Mouse (Mus musculus): ENCODE data around the gene Prrt3. TPM values are rescaled to one million over a fixed set of nuclear protein-coding genes. Genes with fewer than 3 reads are reported as not detected.

Gene Prrt3
- polyA plus RNA-seq, 1 experiment from 2014 or later: 0.41 TPM

DNA sequence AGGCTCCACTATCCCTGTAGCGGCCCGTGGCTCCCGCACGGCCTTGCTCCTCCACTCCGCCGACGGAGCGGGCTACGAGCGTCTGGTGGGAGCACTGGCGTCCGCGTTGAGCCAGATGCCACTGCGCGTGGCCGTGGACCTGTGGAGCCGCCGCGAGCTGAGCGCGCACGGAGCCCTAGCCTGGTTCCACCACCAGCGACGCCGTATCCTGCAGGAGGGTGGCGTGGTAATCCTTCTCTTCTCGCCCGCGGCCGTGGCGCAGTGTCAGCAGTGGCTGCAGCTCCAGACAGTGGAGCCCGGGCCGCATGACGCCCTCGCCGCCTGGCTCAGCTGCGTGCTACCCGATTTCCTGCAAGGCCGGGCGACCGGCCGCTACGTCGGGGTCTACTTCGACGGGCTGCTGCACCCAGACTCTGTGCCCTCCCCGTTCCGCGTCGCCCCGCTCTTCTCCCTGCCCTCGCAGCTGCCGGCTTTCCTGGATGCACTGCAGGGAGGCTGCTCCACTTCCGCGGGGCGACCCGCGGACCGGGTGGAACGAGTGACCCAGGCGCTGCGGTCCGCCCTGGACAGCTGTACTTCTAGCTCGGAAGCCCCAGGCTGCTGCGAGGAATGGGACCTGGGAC, 19.1 kb downstream of the Prrt3 start:
- peak; percentile 85 for DNase-seq (ENCODE audit: low spot score)
- Histone ChIP-seq H3K4me3 (peak overlapping the region; percentile 77), H3K36me3 (peaks cover 6% of the 10 kb centered on the region; the same call in 1 of the 2 replicates), H3K27ac (peak overlapping the region; percentile 93), H3K9me3 (no peaks in the 10 kb centered on the region), H3K4me1 (peaks cover 29% of the 10 kb centered on the region), H3K27me3 (ENCODE audit: insufficient read depth, poor library complexity, severe bottlenecking) (peaks cover 45% of the 10 kb centered on the region)
- WGBS: 1% methylated on average over 65 of the region's 65 CpGs

DNA sequence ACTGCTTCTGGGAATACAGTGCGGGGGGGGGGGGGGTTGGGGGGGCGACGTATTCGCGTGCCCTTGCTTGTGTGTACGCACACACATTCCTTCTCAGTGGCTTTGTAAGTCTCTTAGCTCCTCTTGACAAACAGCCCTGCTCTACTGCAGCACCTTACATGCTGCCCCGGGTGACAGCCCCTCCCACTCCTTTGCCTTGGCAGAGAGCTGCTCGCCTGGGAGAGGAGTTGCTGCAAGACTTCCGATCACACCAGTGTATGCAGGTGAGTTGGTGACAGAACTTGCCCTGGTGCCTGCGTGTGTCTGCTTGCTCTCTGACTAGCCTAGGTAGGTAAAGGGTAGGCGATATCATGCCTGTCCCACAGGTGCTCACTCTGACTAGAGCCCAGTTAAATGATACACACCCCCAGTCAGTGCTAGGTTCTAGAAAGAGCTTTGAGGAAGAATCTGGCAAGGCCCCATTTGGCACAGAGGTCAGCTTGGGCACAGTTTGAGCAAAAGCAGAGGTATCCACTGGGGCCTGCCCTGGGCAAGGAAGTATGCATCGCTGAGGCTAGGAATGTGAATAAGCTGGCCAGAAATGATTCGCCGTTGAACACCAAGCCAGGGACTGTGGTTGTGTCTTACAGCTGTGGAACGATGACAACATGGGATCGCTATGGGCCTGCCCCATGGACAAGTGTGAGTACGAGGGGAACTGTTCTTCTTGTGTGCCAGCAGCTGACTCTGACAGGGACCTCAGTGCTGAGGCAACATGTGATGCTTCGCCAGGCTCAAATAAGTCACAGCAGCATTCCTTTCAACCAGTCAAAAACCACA, 21.0 kb downstream of the Prrt3 start:
- Histone ChIP-seq H3K27me3 (ENCODE audit: insufficient read depth, poor library complexity, severe bottlenecking) (peaks cover 61% of the 10 kb centered on the region), H3K4me1 (peaks cover 29% of the 10 kb centered on the region), H3K36me3 (no peaks in the 10 kb centered on the region), H3K4me3 (no peak overlapping the region), H3K27ac (no peak overlapping the region), H3K9me3 (no peaks in the 10 kb centered on the region)
- no peak for DNase-seq (ENCODE audit: low spot score)
- 56% methylated on average over 18 of the region's 18 CpGs for WGBS

DNA sequence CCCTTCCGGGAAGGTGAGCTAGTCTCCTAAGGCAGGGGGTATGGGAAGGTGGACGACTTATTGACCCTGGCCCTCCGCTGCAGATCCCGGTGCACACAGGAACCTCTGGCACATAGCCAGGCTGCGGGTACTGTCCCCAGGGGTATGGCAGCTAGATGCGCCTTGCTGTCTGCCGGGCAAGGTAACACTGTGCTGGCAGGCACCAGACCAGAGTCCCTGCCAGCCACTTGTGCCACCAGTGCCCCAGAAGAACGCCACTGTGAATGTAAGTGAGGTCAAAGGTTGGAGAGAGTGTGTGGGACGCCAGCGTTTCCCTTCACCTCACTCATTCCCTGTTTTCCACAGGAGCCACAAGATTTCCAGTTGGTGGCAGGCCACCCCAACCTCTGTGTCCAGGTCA, 22.8 kb downstream of the Prrt3 start:
- no peak for DNase-seq (ENCODE audit: low spot score)
- H3K9me3 ChIP-seq: no peaks in the 10 kb centered on the region
- peaks cover 24% of the 10 kb centered on the region for H3K4me1 ChIP-seq
- H3K27me3 ChIP-seq (ENCODE audit: insufficient read depth, poor library complexity, severe bottlenecking): peaks cover 70% of the 10 kb centered on the region
- no peak overlapping the region for H3K27ac ChIP-seq
- H3K36me3 ChIP-seq: no peaks in the 10 kb centered on the region
- no peak overlapping the region for H3K4me3 ChIP-seq
- 86% methylated on average over 10 of the region's 10 CpGs for WGBS

DNA sequence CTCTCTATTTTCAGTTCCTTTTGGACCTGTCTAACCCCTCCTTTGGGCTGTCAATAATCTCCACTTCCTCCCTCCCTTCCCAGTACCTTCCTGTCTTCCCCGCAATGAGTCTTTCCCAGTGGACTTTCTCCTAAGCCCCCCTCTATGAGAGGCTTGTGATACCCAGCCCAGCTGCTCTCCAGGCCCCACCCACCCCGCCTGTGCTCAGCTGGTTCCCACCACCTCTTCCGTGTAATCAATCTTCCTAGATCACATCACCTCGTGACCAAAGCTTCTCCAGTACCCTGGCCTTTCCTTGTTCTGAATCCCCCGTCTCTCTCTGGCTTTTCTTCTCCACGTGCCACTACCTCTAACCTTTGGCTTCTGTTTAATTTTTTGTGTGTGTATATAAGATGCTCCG, 24.4 kb downstream of the Prrt3 start:
- Histone ChIP-seq H3K9me3 (no peaks in the 10 kb centered on the region), H3K27ac (no peak overlapping the region), H3K36me3 (no peaks in the 10 kb centered on the region), H3K4me1 (peaks cover 13% of the 10 kb centered on the region), H3K4me3 (no peak overlapping the region), H3K27me3 (ENCODE audit: insufficient read depth, poor library complexity, severe bottlenecking) (peaks cover 75% of the 10 kb centered on the region)
- no peak for DNase-seq (ENCODE audit: low spot score)
- WGBS: 49% methylated on average over 7 of the region's 7 CpGs

DNA sequence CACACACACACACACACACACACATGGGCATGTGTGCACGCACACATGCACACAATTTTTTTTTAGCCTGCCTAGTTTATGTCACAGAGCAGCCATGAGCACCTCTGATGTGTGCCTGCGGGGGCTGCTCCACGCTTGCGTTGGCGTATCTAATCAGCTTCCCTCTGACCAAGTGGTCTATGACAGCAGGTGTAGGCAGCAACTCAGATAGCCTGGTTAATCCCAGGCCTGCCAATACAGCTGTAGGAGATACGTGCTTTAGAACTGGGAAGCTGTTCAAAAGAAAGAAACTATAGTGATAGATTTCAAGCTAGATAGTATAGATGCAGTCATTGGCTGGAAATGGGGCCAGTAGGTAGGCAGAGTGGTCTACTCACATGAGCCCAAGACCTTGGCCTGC, 28.0 kb downstream of the Prrt3 start:
- H3K9me3 ChIP-seq: no peaks in the 10 kb centered on the region
- H3K27ac ChIP-seq: no peak overlapping the region
- H3K4me3 ChIP-seq: no peak overlapping the region
- no peaks in the 10 kb centered on the region for H3K36me3 ChIP-seq
- DNase-seq (ENCODE audit: low spot score): no peak
- H3K27me3 ChIP-seq (ENCODE audit: insufficient read depth, poor library complexity, severe bottlenecking): peaks cover 75% of the 10 kb centered on the region
- 68% methylated on average over 6 of the region's 6 CpGs for WGBS
- peaks cover 31% of the 10 kb centered on the region for H3K4me1 ChIP-seq

DNA sequence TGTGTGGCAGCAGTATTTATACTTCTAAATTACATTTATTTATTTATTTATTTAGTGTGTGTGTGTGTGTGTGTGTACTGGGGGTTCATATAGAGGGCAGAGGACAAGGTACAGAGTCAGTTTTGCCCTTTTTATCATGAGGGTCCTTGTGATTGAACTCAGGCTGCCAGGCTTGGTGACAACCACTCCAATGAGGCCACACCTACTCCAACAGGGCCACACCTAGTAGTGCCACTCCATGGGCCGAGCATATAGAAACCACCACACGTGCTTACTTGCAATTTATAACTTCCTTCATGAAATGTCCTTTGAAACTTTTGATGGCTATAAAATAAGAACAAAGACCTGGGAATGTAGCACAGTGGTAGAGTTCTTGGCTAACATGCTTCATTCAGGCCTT, 28.5 kb downstream of the Prrt3 start:
- Histone ChIP-seq H3K9me3 (no peaks in the 10 kb centered on the region), H3K4me3 (no peak overlapping the region), H3K27ac (no peak overlapping the region), H3K4me1 (peaks cover 31% of the 10 kb centered on the region), H3K27me3 (ENCODE audit: insufficient read depth, poor library complexity, severe bottlenecking) (peaks cover 79% of the 10 kb centered on the region), H3K36me3 (no peaks in the 10 kb centered on the region)
- 69% methylated on average over 2 of the region's 2 CpGs for WGBS
- DNase-seq (ENCODE audit: low spot score): no peak

DNA sequence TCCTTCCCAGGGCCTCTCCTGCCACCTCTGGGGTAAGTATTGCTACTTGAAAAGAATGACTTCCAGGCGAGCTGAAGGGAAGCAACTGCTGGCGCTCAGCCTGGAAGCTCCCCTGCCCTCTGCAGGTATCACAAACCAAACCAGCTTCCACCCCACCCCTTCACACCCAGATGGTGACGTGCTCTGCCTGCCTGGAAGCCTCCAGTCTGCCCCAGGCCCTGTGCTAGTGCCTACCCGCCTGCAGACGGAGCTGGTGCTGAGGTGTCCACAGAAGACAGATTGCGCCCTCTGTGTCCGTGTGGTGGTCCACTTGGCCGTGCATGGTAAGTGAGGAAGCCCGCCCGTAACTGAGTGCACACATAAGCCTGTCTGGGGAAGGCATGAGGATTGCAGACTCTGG, 29.7 kb downstream of the Prrt3 start:
- no peak overlapping the region for H3K4me3 ChIP-seq
- no peak overlapping the region for H3K27ac ChIP-seq
- peaks cover 75% of the 10 kb centered on the region for H3K27me3 ChIP-seq (ENCODE audit: insufficient read depth, poor library complexity, severe bottlenecking)
- no peak for DNase-seq (ENCODE audit: low spot score)
- H3K9me3 ChIP-seq: no peaks in the 10 kb centered on the region
- WGBS: 61% methylated on average over 10 of the region's 10 CpGs
- H3K36me3 ChIP-seq: no peaks in the 10 kb centered on the region
- peaks cover 31% of the 10 kb centered on the region for H3K4me1 ChIP-seq

DNA sequence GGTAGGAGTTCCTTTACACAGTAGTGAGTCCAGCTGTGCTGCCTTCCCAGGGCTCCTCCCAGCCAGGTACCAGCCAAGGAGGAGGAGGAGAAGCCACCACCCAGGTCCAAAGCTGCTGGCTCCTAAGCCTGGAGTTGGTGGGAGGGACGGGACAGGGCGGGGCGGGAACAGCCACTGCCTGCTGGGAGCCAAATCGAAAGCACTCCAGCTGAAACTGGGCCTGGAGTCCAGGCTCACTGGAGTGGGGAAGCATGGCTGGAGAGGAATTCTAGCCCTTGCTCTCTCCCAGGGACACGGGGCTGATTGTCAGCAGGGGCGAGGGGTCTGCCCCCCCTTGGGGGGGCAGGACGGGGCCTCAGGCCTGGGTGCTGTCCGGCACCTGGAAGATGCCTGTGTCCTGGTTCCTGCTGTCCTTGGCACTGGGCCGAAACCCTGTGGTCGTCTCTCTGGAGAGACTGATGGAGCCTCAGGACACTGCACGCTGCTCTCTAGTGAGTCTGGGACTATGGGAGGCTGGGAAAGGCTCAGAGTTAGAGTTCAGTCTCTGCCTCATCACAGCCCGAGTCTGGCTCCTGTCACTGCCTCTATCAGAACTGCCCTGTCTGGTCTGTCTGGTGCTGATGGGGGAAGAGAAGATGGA, 30.3 kb downstream of the Prrt3 start, which contains the start of gene Il17rc:
Il17rc (plus strand) TSS at position 131 of the 640 bp plus-strand sequence.
- peak within 1 kb of the TSS; percentile 72 for H3K27ac ChIP-seq
- WGBS: 21% methylated on average over 12 of the region's 12 CpGs
- peak within 1 kb of the TSS; percentile 44 for H3K4me3 ChIP-seq
- H3K4me1 ChIP-seq: peaks cover 31% of the 10 kb centered on the region
- H3K9me3 ChIP-seq: no peaks in the 10 kb centered on the region
- no peaks in the 10 kb centered on the region for H3K36me3 ChIP-seq
- DNase-seq (ENCODE audit: low spot score): no peak
- H3K27me3 ChIP-seq (ENCODE audit: insufficient read depth, poor library complexity, severe bottlenecking): peaks cover 73% of the 10 kb centered on the region

DNA sequence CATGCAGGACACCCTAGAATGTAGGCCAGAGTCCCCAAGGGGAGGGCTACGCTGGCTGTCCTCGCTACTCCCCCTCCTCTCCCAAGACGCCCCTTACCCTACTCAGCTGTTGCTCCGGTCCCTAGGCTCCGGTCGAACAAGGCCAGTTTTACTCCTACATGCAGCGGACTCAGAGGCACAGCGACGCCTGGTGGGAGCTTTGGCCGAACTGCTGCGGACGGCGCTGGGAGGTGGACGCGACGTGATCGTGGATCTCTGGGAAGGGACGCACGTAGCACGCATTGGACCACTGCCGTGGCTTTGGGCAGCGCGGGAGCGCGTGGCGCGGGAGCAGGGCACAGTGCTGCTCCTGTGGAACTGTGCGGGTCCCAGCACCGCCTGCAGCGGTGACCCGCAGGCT, 32.3 kb downstream of the Prrt3 start:
- H3K4me1 ChIP-seq: peaks cover 31% of the 10 kb centered on the region
- peak overlapping the region; percentile 57 for H3K4me3 ChIP-seq
- 1% methylated on average over 31 of the region's 31 CpGs for WGBS
- H3K36me3 ChIP-seq: no peaks in the 10 kb centered on the region
- peak; percentile 86 for DNase-seq (ENCODE audit: low spot score)
- H3K9me3 ChIP-seq: no peaks in the 10 kb centered on the region
- peak overlapping the region; percentile 65 for H3K27ac ChIP-seq
- H3K27me3 ChIP-seq (ENCODE audit: insufficient read depth, poor library complexity, severe bottlenecking): peaks cover 82% of the 10 kb centered on the region

DNA sequence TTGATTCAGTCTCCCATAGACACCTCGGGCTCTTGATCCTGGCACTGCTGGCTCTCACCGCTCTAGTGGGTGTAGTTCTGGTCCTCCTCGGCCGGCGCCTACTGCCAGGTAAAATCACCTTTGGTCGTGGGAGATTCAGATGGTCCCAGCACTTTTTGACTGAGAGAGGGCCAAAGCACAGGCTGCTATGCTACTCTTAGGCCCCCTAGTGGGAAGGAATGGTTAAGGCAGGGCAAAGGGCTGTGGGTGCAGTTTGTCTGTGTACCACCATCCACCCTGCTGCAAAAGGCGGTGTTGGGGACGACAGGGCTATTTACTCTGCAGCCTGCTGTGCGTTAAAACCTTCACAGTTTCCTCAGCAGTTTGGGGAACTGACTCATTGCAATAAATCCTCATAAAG, 32.7 kb downstream of the Prrt3 start:
- peak; percentile 88 for DNase-seq (ENCODE audit: low spot score)
- Histone ChIP-seq H3K4me1 (peaks cover 31% of the 10 kb centered on the region), H3K36me3 (no peaks in the 10 kb centered on the region), H3K27me3 (ENCODE audit: insufficient read depth, poor library complexity, severe bottlenecking) (peaks cover 82% of the 10 kb centered on the region), H3K4me3 (peak overlapping the region; percentile 57), H3K9me3 (no peaks in the 10 kb centered on the region), H3K27ac (0 out of 2 replicates have a peak overlapping the region, but pooled peaks have one; percentile 65)
- 6% methylated on average over 9 of the region's 9 CpGs for WGBS

DNA sequence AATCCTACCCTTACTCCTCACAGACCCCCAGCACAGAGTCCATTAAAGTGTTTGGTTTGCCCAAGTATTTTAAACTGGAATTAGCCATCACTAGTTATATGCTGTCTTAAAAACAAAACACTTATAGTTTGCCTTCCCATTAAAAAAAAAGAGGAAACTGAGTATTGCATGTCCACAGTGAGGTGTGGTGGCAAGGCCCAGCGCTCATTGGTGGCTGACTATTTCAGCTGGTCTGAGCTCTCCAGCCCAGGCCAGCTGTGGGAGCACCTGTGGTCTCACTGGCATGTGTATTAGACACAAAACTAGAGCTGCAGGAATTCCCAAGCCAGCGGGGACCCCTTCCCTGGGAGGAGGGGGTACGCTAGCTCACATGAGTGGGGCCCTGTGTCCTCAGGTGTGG, 33.2 kb downstream of the Prrt3 start:
- peaks cover 79% of the 10 kb centered on the region for H3K27me3 ChIP-seq (ENCODE audit: insufficient read depth, poor library complexity, severe bottlenecking)

DNA sequence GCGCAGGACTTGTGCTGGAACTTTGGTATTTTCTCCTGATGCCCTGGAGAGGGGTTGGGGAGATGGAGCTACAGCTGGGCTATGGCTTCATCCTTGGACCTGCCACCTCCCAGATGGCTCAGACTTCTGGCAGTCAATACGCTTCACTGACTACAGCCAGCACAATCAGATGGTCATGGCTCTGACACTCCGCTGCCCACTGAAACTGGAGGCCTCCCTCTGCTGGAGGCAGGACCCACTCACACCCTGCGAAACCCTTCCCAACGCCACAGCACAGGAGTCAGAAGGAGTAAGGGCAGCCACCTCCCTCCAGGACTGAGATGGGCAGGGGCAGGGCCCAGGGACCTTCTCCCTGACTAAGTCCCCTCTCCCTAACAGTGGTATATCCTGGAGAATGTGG, 36.1 kb downstream of the Prrt3 start:
- no peaks in the 10 kb centered on the region for H3K9me3 ChIP-seq
- peaks cover 15% of the 10 kb centered on the region for H3K4me1 ChIP-seq
- no peak for DNase-seq (ENCODE audit: low spot score)
- H3K36me3 ChIP-seq: no peaks in the 10 kb centered on the region
- 53% methylated on average over 5 of the region's 5 CpGs for WGBS
- peaks cover 55% of the 10 kb centered on the region for H3K27me3 ChIP-seq (ENCODE audit: insufficient read depth, poor library complexity, severe bottlenecking)
- no peak overlapping the region for H3K4me3 ChIP-seq
- no peak overlapping the region for H3K27ac ChIP-seq

More for the DNA sequence above, 33.2 kb downstream of the Prrt3 start:
- WGBS: 61% methylated on average over 3 of the region's 3 CpGs
- DNase-seq (ENCODE audit: low spot score): no peak
- Histone ChIP-seq H3K4me1 (peaks cover 31% of the 10 kb centered on the region), H3K27ac (no peak overlapping the region), H3K4me3 (no peak overlapping the region), H3K9me3 (no peaks in the 10 kb centered on the region), H3K36me3 (no peaks in the 10 kb centered on the region)

DNA sequence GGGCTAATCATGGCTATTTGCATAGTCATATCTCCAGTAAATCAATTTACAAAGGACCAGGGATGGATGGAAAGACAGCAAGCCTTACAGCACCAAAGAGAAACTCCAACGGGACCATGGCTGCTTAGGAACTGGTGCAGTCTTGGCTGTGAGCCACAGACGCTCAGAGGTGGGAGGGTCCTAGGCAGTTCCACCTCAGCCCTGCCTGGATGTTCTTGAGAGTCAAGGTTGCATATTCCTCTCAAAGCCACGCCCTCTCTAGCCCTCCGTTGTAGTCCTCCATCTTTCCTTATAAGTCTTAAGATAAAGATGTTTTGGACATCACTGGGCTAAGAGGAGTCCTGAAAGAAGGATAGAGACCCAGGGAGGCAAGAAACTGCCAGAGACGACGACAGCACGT, 37.7 kb downstream of the Prrt3 start:
- 71% methylated on average over 7 of the region's 7 CpGs for WGBS
- Histone ChIP-seq H3K27ac (no peak overlapping the region), H3K4me3 (no peak overlapping the region), H3K4me1 (peaks cover 2% of the 10 kb centered on the region), H3K9me3 (no peaks in the 10 kb centered on the region), H3K36me3 (no peaks in the 10 kb centered on the region), H3K27me3 (ENCODE audit: insufficient read depth, poor library complexity, severe bottlenecking) (peaks cover 41% of the 10 kb centered on the region; the same call in 1 of the 2 replicates)
- no peak for DNase-seq (ENCODE audit: low spot score)

All from heart, embryonic 10.5 days (tissue).